Mouse (Mus musculus) kidney, adult 2 months (tissue): ENCODE measurements around the gene Rad54l2. TPM values are rescaled to one million over a fixed set of nuclear protein-coding genes. Genes with fewer than 3 reads are reported as not detected.

ENCODE experiments used
- DNase-seq: peaks from one replicate; pipeline ENCODE4 v3.0.0; 2021
- H3K27ac ChIP-seq: fragments of 200-500 bp; 2 replicates; pipeline ENCODE4 v1.5.1; 2012; ENCODE audit warnings: low read depth, low read length, control low read depth, inconsistent platforms; ENCODE audit not compliant: insufficient read depth
- H3K27me3 ChIP-seq: fragments of 200-500 bp; replicated peaks from 2 replicates; pipeline ENCODE4 v1.6.1; 2012; ENCODE audit warnings: mild to moderate bottlenecking, moderate library complexity, low read length, inconsistent platforms; ENCODE audit not compliant: control insufficient read depth, insufficient read depth
- H3K36me3 ChIP-seq: fragments of 200-500 bp; 2 replicates; pipeline ENCODE4 v1.6.1; 2012; ENCODE audit warnings: mild to moderate bottlenecking, moderate library complexity, low read length, inconsistent platforms; ENCODE audit not compliant: control insufficient read depth, insufficient read depth
- H3K4me1 ChIP-seq: fragments of 200-500 bp; 2 replicates; pipeline ENCODE4 v1.6.1; 2011; ENCODE audit warnings: low read length; ENCODE audit not compliant: control insufficient read depth, insufficient read depth
- H3K4me3 ChIP-seq: fragments of 200-500 bp; 2 replicates; pipeline ENCODE4 v1.5.1; 2011; ENCODE audit warnings: mild to moderate bottlenecking, low read depth, low read length, control low read depth; ENCODE audit not compliant: insufficient read depth
- CTCF ChIP-seq: fragments of 200-500 bp; conservative IDR thresholded peaks from 2 replicates; pipeline ENCODE4 v1.5.1; 2011; ENCODE audit warnings: low read depth, mild to moderate bottlenecking, control low read depth, low read length, moderate library complexity, mixed read lengths; ENCODE audit not compliant: insufficient read depth, insufficient read length
- POLR2A ChIP-seq: fragments of 200-500 bp; IDR thresholded peaks from one replicate; pipeline ENCODE4 v1.6.1; 2011; ENCODE audit warnings: low read depth, low read length, control low read depth
- WGBS: fragments of 180-500 bp; shearing (Covaris S2); methylation state at CpG from one replicate; pipeline ENCODE4 v1.1.7; 2018; 5-methylcytosine and 5-hydroxymethylcytosine counted together
- polyA plus RNA-seq: library from polyadenylated mRNA; depleted of rRNA; stranded (reverse); fragments of >200 nt; gene quantifications from 2 replicates; pipeline ENCODE4 v1.2.3, GENCODE M21; 2012

The Rad54l2 gene
- polyA plus RNA-seq, 1 experiment: 18.6 TPM

DNA sequence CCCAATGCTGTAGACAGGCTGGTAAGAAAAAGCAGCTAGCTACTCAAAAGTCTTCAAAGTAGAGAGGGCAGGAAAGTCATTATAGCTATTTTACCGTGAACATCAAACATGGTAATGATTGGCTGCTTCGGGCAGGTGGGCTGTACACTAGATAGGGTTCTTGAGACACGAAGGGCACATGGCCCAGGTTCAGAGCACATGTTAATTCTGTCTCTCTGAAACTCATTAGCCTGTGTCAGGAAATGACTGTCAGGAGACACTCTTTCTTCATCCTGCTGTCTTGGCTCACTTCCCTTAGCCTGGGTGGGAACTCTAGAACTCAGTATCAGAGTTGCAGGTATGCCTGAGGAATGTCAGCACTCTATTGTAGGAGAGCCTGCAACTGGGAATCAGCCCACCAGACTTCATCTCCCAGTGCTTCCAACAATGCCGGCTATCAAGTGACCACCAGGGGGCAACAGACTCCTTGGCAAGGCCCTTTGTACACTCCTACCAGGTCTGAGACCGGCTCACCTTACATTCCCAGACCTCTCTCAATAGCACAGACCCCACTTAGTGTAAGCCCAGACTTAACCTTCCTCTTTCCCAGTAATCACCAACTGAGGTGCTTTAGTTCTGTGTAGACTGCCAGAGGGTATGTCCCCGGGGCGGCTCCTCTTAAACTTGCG lies 101.9 kb downstream of the Rad54l2 start:
- H3K27ac ChIP-seq: no peak overlapping the region
- peak; percentile 83 for DNase-seq
- peaks cover 5% of the 10 kb centered on the region; the same call in 1 of the 2 replicates for H3K4me1 ChIP-seq
- TF ChIP-seq CTCF: peak; percentile 86
- no peak for TF ChIP-seq POLR2A
- H3K36me3 ChIP-seq: no peaks in the 10 kb centered on the region
- no peaks in the 10 kb centered on the region for H3K27me3 ChIP-seq
- no peak overlapping the region for H3K4me3 ChIP-seq
- WGBS: 19% methylated on average over 8 of the region's 8 CpGs

- peak within 1 kb of the TSS; percentile 82 for H3K27ac ChIP-seq
- H3K4me3 ChIP-seq: peak within 1 kb of the TSS; percentile 98
- H3K27me3 ChIP-seq: no peaks in the 10 kb centered on the region
- H3K36me3 ChIP-seq: no peaks in the 10 kb centered on the region
- peaks cover 5% of the 10 kb centered on the region; the same call in 1 of the 2 replicates for H3K4me1 ChIP-seq
- WGBS: under 1% methylated on average over 81 of the region's 86 CpGs
- DNase-seq: peak; percentile 95
- TF ChIP-seq POLR2A (peak; percentile 32), CTCF (no peak)
Measured at GRCm38 (mm10) chr9:106685249-106686101, 103.5 kb downstream of the Rad54l2 start, which contains the start of gene Tex264. Gene Tex264, minus strand, starts transcription at chr9:106685927.

DNA sequence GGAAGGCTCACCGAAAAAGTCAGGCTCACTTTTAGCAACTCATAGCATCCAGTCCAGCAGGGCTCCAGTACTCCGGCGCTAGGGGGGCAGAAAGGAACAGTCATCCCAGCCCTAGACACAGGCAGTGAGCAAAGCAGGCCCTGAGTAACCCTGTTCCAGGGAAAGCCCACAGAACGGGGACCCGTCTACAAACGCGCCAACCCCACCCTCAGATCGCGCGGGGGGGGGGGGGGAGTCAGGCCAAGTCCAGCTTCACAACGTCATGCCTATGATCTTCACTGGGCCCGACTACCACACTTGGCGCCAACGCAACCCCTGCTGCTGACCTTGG lies 104.1 kb downstream of the Rad54l2 start:
- 2% methylated on average over 14 of the region's 14 CpGs for WGBS
- TF ChIP-seq POLR2A (no peak), CTCF (no peak)

GRCm38 (mm10) chr9:106684093-106684872 lies 104.7 kb downstream of the Rad54l2 start:
- H3K4me3 ChIP-seq: peak overlapping the region; percentile 98
- no peaks in the 10 kb centered on the region for H3K27me3 ChIP-seq
- 74% methylated on average over 6 of the region's 6 CpGs for WGBS
- H3K4me1 ChIP-seq: peaks cover 5% of the 10 kb centered on the region; the same call in 1 of the 2 replicates
- no peaks in the 10 kb centered on the region for H3K36me3 ChIP-seq
- no peak for DNase-seq
- TF ChIP-seq CTCF: no peak
- no peak for TF ChIP-seq POLR2A
- peak overlapping the region; percentile 74 for H3K27ac ChIP-seq

More for the DNA sequence above, 104.1 kb downstream of the Rad54l2 start:
- H3K27ac ChIP-seq: peak overlapping the region; percentile 74
- H3K4me1 ChIP-seq: peaks cover 5% of the 10 kb centered on the region; the same call in 1 of the 2 replicates
- no peaks in the 10 kb centered on the region for H3K27me3 ChIP-seq
- DNase-seq: no peak
- H3K4me3 ChIP-seq: peak overlapping the region; percentile 98
- H3K36me3 ChIP-seq: no peaks in the 10 kb centered on the region

DNA sequence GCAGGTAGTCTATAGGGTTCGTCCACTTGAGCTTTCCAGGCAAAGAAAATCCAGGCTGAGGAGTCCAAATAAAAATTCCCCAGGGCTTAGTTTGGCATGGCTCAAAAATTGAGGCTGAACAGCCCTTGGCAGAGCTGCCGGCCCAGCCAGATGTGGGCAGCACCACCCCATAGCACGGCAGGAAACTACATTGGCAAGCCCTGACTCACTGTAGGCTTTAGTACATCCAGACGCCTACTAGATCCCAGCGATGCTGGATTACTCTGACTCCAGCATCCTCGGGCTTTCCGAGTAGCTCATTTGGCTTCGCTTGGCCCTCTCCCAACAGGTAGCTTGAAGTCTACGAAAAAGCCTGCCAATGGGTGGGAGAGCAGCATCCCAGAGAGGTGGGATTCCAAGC lies 108.0 kb downstream of the Rad54l2 start:
- H3K27me3 ChIP-seq: no peaks in the 10 kb centered on the region
- no peak for DNase-seq
- H3K36me3 ChIP-seq: no peaks in the 10 kb centered on the region
- 88% methylated on average over 9 of the region's 9 CpGs for WGBS
- TF ChIP-seq POLR2A: no peak
- TF ChIP-seq CTCF: no peak
- H3K4me1 ChIP-seq: peaks cover 5% of the 10 kb centered on the region; the same call in 1 of the 2 replicates
- no peak overlapping the region for H3K27ac ChIP-seq
- H3K4me3 ChIP-seq: no peak overlapping the region

DNA sequence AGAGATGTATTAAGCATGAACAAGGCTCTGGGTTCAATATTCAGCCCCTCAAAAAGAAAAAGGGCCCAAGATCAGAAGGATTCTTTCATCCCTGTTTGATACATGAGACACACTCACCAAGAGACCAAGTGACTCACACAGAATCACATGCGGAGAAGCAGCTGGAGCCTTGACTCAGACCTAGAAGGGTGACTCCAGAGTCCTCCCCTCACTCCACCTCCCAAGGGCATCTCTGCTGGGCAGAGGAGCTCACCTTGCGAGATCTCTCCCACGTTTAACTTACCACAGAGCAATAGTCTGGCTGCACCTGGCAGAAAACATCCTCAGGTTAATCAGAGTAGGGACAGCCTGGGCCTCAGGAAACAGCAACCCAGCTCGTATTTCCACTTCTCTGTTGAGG lies 110.8 kb downstream of the Rad54l2 start:
- 76% methylated on average over 4 of the region's 4 CpGs for WGBS
- no peak for TF ChIP-seq CTCF
- TF ChIP-seq POLR2A: no peak
- Histone ChIP-seq H3K36me3 (no peaks in the 10 kb centered on the region), H3K4me1 (no peaks in the 10 kb centered on the region), H3K27me3 (no peaks in the 10 kb centered on the region), H3K4me3 (no peak overlapping the region), H3K27ac (no peak overlapping the region)
- DNase-seq: no peak

DNA sequence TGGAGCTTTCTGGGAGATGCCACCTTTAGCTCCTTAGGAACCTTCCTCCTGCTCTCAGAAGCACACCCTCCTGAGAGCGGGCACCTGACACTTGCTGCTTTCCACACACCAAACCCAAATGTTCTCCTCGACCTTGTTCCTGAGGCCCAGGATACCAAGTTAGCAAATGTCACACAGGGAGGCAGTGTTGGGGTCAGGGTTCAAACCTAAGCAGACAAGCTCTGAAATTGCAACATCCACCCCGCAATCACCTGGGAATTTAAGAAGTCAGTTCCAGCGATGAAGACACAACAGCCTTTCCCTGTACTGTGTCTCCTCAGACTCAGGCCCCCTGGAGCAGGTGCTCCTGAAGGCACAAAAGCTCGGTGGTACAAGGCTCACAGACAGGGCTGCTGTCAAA lies 111.3 kb downstream of the Rad54l2 start:
- no peak for DNase-seq
- 78% methylated on average over 5 of the region's 5 CpGs for WGBS
- no peak overlapping the region for H3K4me3 ChIP-seq
- H3K36me3 ChIP-seq: no peaks in the 10 kb centered on the region
- TF ChIP-seq CTCF (no peak), POLR2A (no peak)
- no peaks in the 10 kb centered on the region for H3K27me3 ChIP-seq
- no peaks in the 10 kb centered on the region for H3K4me1 ChIP-seq
- no peak overlapping the region for H3K27ac ChIP-seq
